ENCODE assay signal across 15 mouse cellular contexts in genomic region chr6:106503961-106504360, GRCm38 (mm10).
DNase-seq lines count a peak whose midpoint lies in the region; ATAC-seq and TF ChIP-seq lines count a peak whose summit lies in the region.
"Had no signal": no experiment of that assay in that cellular context is flagged by ENCODE, and none has a peak within 500 bp of the region (broad histone marks: within the 10 kb centered on the region; RNA-seq: fewer than 3 reads in every experiment).

No protein-coding gene starts in this region.

- H3K9me3 ChIP-seq in liver, embryonic 11.5 days (ENCODE audit: control insufficient read depth, low read length), result no peaks in the 10 kb centered on the region
- H3K9me3 ChIP-seq: embryonic facial prominence, embryonic 15.5 days; heart, embryonic 15.5 days; midbrain, embryonic 12.5 days had no signal

- no peak for TF ChIP-seq CTCF in layer of hippocampus, adult 2 months (conservative IDR thresholded peaks at IDR 0.05)

- H3K4me3 ChIP-seq in layer of hippocampus, adult 2 months, result no peak overlapping the region
- no peak overlapping the region for H3K4me3 ChIP-seq in liver, embryonic 11.5 days (ENCODE audit: low read depth, low read length)
- H3K4me3 ChIP-seq: embryonic facial prominence, embryonic 15.5 days; heart, embryonic 15.5 days; midbrain, embryonic 12.5 days had no signal

- 0 out of 2 replicates have a peak overlapping the region, but pooled peaks have one; percentile 0 for H3K27ac ChIP-seq in layer of hippocampus, adult 2 months
- no peak overlapping the region for H3K27ac ChIP-seq in liver, embryonic 11.5 days (ENCODE audit: low read depth, low read length)
- H3K27ac ChIP-seq: embryonic facial prominence, embryonic 15.5 days; heart, embryonic 15.5 days; hindbrain, embryonic 14.5 days; midbrain, embryonic 12.5 days had no signal

- ATAC-seq in liver, embryonic 11.5 days (replicated peaks; ENCODE audit: low FRiP score), result no peak
- ATAC-seq in inflammation-experienced regulatory T-cells, adult 6 months, result no peak
- ATAC-seq: lung, postnatal 0 days had no signal

- peak; percentile 79 for DNase-seq in right cerebral cortex, adult 18-20 months
- no peak for DNase-seq in right cerebral cortex, postnatal 4 days
- peak; percentile 17 to 50 for DNase-seq in layer of hippocampus, adult 2 months (ENCODE audit: low spot score in 2 of 2)
- DNase-seq in mesoderm, embryonic 11.5 days (ENCODE audit: low read depth, low spot score), result peak; percentile 7
- DNase-seq in telencephalon, adult 2 months (ENCODE audit: low read depth, low spot score), result peak; percentile 69
- DNase-seq in c-Kit-positive CD71-positive TER-119-positive erythroid progenitor cells, embryonic 14.5 days (ENCODE audit: low spot score), result no peak
- DNase-seq in liver, embryonic 11.5 days (ENCODE audit: low spot score), result no peak
- DNase-seq: kidney, adult 2 months; thymus, adult 18-20 months had no signal

- H3K4me2 ChIP-seq in liver, embryonic 11.5 days, result no peak overlapping the region
- H3K4me2 ChIP-seq: embryonic facial prominence, embryonic 15.5 days; heart, embryonic 15.5 days; hindbrain, embryonic 14.5 days; midbrain, embryonic 12.5 days had no signal

- WGBS in liver, embryonic 11.5 days, result 75% methylated on average over 9 of the region's 9 CpGs

- no peaks in the 10 kb centered on the region for H3K27me3 ChIP-seq in liver, embryonic 11.5 days (replicated peaks; ENCODE audit: control insufficient read depth, insufficient read depth, low read length)
- H3K27me3 ChIP-seq: embryonic facial prominence, embryonic 15.5 days; heart, embryonic 15.5 days; midbrain, embryonic 12.5 days had no signal

- H3K4me1 ChIP-seq in liver, embryonic 11.5 days (replicated peaks; ENCODE audit: control insufficient read depth, insufficient read depth, low read length), result no peaks in the 10 kb centered on the region
- H3K4me1 ChIP-seq: embryonic facial prominence, embryonic 15.5 days; midbrain, embryonic 12.5 days had no signal

- no peak overlapping the region for H3K9ac ChIP-seq in liver, embryonic 11.5 days (ENCODE audit: low read depth, low read length)
- H3K9ac ChIP-seq: embryonic facial prominence, embryonic 15.5 days; heart, embryonic 15.5 days; hindbrain, embryonic 14.5 days; midbrain, embryonic 12.5 days had no signal

- H3K36me3 ChIP-seq in liver, embryonic 11.5 days (ENCODE audit: control insufficient read depth, insufficient read depth, low read length), result no peaks in the 10 kb centered on the region
- H3K36me3 ChIP-seq: embryonic facial prominence, embryonic 15.5 days; heart, embryonic 15.5 days; midbrain, embryonic 12.5 days had no signal

Comparison
In these comparisons a context has a peak if more than half of its experiments do, and no peak if none do; other contexts are left out.
1. DNase-seq: peak in right cerebral cortex, adult 18-20 months (single experiment), layer of hippocampus, adult 2 months (2 of 2), mesoderm, embryonic 11.5 days (single experiment) and telencephalon, adult 2 months (single experiment); none in right cerebral cortex, postnatal 4 days (single experiment), c-Kit-positive CD71-positive TER-119-positive erythroid progenitor cells, embryonic 14.5 days (single experiment) and liver, embryonic 11.5 days (single experiment).